Mouse (Mus musculus) heart, postnatal 0 days (tissue): ENCODE measurements around the gene Pip4k2b.

ENCODE experiments used
- CTCF ChIP-seq: IDR thresholded peaks from 2 replicates; pipeline ENCODE4 v1.5.1; 2016; ENCODE audit warnings: antibody characterized with exemption, control low read depth, low read depth
- EP300 ChIP-seq: IDR thresholded peaks from 2 replicates; pipeline ENCODE4 v1.6.1; 2016; ENCODE audit warnings: antibody characterized with exemption, low read depth

DNA sequence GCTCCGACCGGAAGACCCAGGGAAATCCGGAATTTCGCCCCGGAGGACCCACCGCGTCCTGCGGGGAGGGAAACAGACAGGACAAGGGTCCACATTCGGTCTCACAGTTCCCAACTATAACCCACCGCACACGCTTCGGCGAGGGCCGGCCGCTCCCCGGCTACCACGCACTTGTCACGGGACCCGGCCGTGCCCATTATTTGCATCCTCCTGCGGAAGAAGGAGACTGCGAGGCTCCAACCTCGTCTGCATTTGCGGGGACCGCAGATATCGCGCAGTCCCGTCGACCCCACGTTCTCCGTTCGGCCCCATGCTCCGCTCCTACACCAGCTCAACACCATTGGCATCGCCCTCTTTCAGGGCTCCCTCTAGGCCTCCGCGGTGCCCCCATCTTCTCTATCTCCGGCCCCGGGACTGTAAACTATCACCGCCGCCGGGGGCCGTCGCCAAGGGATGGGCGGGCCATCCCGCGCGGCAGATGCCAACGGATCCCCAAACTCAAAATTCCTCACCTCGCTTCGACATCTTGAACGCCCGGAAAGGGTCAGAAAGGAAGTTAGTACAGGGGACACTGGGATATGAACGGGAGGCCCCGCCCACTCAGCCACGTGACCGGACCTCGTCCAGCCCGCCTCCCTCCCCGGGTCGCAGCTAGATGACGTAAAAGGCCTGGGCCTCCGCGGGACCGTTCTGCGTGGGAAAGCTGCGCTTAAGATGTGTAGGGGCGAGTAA, 37.5 kb upstream of the Pip4k2b start, which contains the start of gene Rpl23:
- TF ChIP-seq CTCF, result no peak
- peak; percentile 87 for TF ChIP-seq EP300
